Mouse (Mus musculus) ES-Bruce4 (cell line): Measurements from ENCODE around the gene Exo5.

Experiments
- CTCF ChIP-seq: IDR thresholded peaks from one replicate; pipeline ENCODE4 v1.8.1; 2011; ENCODE audit warnings: low read depth, low read length
- EP300 ChIP-seq: IDR thresholded peaks from 2 replicates; pipeline ENCODE4 v1.6.1; 2011; ENCODE audit warnings: low read depth, low read length; ENCODE audit not compliant: insufficient read depth

GRCm38 (mm10) chr4:120968486-120968885 lies 43.7 kb upstream of the Exo5 start:
- TF ChIP-seq CTCF = no peak
- no peak for TF ChIP-seq EP300
